Mouse (Mus musculus): ENCODE measurements around the gene Iffo1. TPM values are rescaled to one million over a fixed set of nuclear protein-coding genes. Genes with fewer than 3 reads are reported as not detected.

The Iffo1 gene
- total and polyA plus RNA-seq, 3 experiments, result 5.7 to 19.7 (median 7.0) TPM

DNA sequence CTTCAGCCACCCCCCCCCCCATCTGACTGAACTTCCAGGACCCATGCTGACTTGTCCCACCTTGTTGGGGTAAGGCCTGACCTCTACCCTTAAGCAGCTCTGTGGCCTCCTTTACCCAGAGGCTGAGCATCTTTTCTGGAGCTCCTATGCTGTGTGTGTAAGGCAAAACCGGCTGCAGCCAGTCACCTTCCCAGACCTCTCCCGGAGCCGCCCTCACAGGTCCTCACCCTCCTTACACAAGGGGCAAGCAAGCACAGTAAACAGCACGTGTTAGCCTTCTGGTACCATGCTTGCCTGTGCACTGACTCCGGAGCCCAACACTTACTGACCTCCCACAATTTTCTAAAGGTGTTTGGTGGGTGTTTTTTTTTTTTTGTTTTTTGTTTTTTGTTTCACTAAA lies 30.4 kb downstream of the Iffo1 start:
- H3K4me3 ChIP-seq, result no peak overlapping the region
- no peaks in the 10 kb centered on the region for H3K79me2 ChIP-seq (replicated peaks; ENCODE audit: control insufficient read depth, insufficient read depth, low read length)
- intact Hi-C loops (cut with DNase I), result no loop called here
- H3K4me1 ChIP-seq (ENCODE audit: control insufficient read depth, insufficient read depth, low read length), result no peaks in the 10 kb centered on the region
- no peak overlapping the region for H3K9ac ChIP-seq (ENCODE audit: low read depth, low read length)
- DNase-seq, result no peak
- WGBS, result 93% methylated on average over 5 of the region's 5 CpGs
- no peak overlapping the region for H3K27ac ChIP-seq
- no peaks in the 10 kb centered on the region for H3K27me3 ChIP-seq (ENCODE audit: control insufficient read depth, insufficient read depth, low read length)
- TF ChIP-seq CTCF (IDR thresholded peaks at IDR 0.05) (no peak), EP300 (IDR thresholded peaks at IDR 0.05; ENCODE audit: insufficient read depth, low read depth, low read length) (no peak), POLR2A (IDR thresholded peaks at IDR 0.05; ENCODE audit: insufficient read depth, low read depth, low read length) (no peak)
- H3K36me3 ChIP-seq (ENCODE audit: control insufficient read depth, insufficient read depth, low read length), result no peaks in the 10 kb centered on the region

DNA sequence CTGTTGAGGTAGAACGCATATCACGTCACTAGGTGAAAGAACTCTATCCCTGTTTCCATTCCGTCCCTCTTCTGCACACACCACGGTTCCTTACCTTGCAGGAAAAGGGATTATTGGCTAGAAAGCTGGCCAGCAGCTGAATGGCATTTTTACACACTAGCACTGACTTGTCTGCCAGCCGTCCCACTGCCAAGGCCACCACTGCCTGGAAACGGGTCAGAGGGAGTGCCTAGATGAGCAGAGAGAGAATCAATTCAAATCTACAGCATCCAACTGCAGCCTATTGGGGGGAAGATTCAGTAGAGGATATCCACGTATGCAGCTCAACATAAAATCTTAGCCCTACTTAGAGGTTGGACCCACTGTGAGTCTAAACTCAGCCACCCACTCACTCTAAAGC lies 34.6 kb downstream of the Iffo1 start:
- DNase-seq, result peak in 1 of 2 experiments; percentile 12
- TF ChIP-seq CTCF (IDR thresholded peaks at IDR 0.05), result no peak
- no peak for TF ChIP-seq EP300 (IDR thresholded peaks at IDR 0.05; ENCODE audit: insufficient read depth, low read depth, low read length)
- no peak for TF ChIP-seq POLR2A (IDR thresholded peaks at IDR 0.05; ENCODE audit: insufficient read depth, low read depth, low read length)
- H3K4me3 ChIP-seq, result no peak overlapping the region
- H3K27ac ChIP-seq, result no peak overlapping the region
- no peaks in the 10 kb centered on the region for H3K36me3 ChIP-seq (ENCODE audit: control insufficient read depth, insufficient read depth, low read length)
- H3K27me3 ChIP-seq (ENCODE audit: control insufficient read depth, insufficient read depth, low read length), result no peaks in the 10 kb centered on the region
- H3K79me2 ChIP-seq (replicated peaks; ENCODE audit: control insufficient read depth, insufficient read depth, low read length), result no peaks in the 10 kb centered on the region
- WGBS, result 91% methylated on average over 7 of the region's 7 CpGs
- no peaks in the 10 kb centered on the region; the same call in 1 of the 2 replicates for H3K4me1 ChIP-seq (ENCODE audit: control insufficient read depth, insufficient read depth, low read length)
- intact Hi-C loops (cut with DNase I), result no loop called here
- no peak overlapping the region for H3K9ac ChIP-seq (ENCODE audit: low read depth, low read length)

GRCm38 (mm10) chr6:125182133-125182532 lies 37.1 kb downstream of the Iffo1 start:
- no peaks in the 10 kb centered on the region for H3K36me3 ChIP-seq (ENCODE audit: control insufficient read depth, insufficient read depth, low read length)
- no peak for DNase-seq
- no peaks in the 10 kb centered on the region; the same call in 1 of the 2 replicates for H3K4me1 ChIP-seq (ENCODE audit: control insufficient read depth, insufficient read depth, low read length)
- H3K9ac ChIP-seq (ENCODE audit: low read depth, low read length), result no peak overlapping the region
- H3K27me3 ChIP-seq (ENCODE audit: control insufficient read depth, insufficient read depth, low read length), result no peaks in the 10 kb centered on the region
- no peak overlapping the region for H3K27ac ChIP-seq
- intact Hi-C loops (cut with DNase I), result no loop called here
- H3K4me3 ChIP-seq, result no peak overlapping the region
- WGBS, result 51% methylated on average over 5 of the region's 5 CpGs
- no peaks in the 10 kb centered on the region for H3K79me2 ChIP-seq (replicated peaks; ENCODE audit: control insufficient read depth, insufficient read depth, low read length)
- TF ChIP-seq EP300 (IDR thresholded peaks at IDR 0.05; ENCODE audit: insufficient read depth, low read depth, low read length) (no peak), POLR2A (IDR thresholded peaks at IDR 0.05; ENCODE audit: insufficient read depth, low read depth, low read length) (no peak), CTCF (IDR thresholded peaks at IDR 0.05) (no peak)

- Histone ChIP-seq H3K4me3 (no peak overlapping the region), H3K36me3 (ENCODE audit: control insufficient read depth, insufficient read depth, low read length) (no peaks in the 10 kb centered on the region), H3K27ac (no peak overlapping the region), H3K27me3 (ENCODE audit: control insufficient read depth, insufficient read depth, low read length) (no peaks in the 10 kb centered on the region), H3K4me1 (ENCODE audit: control insufficient read depth, insufficient read depth, low read length) (peaks cover 2% of the 10 kb centered on the region), H3K9ac (ENCODE audit: low read depth, low read length) (no peak overlapping the region), H3K79me2 (replicated peaks; ENCODE audit: control insufficient read depth, insufficient read depth, low read length) (no peaks in the 10 kb centered on the region)
- TF ChIP-seq EP300 (IDR thresholded peaks at IDR 0.05; ENCODE audit: insufficient read depth, low read depth, low read length) (no peak), CTCF (IDR thresholded peaks at IDR 0.05) (no peak), POLR2A (IDR thresholded peaks at IDR 0.05; ENCODE audit: insufficient read depth, low read depth, low read length) (no peak)
- intact Hi-C loops (cut with DNase I), result no loop called here
- WGBS, result 92% methylated on average over 10 of the region's 10 CpGs
- no peak for DNase-seq
These were observed 41.2 kb downstream of the Iffo1 start for GRCm38 (mm10) chr6:125186203-125186602.

DNA sequence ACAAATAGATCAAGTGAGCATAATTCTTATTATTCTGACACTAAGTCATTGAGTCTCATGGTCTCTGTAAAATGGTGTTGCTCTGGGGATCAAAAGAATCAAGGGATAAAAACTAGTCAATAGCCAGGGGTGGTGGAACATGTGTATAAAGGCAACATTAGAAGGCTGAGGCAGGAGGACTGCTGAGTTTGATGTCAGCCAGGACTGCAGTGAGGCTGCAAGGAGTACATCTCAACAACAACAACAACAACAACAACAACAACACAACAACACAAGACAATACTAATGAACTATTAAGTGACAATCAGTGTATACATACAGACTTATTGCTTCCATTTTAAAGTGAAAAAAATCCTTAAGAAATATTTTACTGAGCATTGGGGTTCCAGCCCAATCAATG lies 45.8 kb downstream of the Iffo1 start:
- intact Hi-C loops (cut with DNase I), result loop anchor here (2.0 kb wide), 1 partner anchor 20 kb away; no protein-coding TSS in a partner anchor
- no peaks in the 10 kb centered on the region for H3K27me3 ChIP-seq (ENCODE audit: control insufficient read depth, insufficient read depth, low read length)
- peak overlapping the region; percentile 67 for H3K4me3 ChIP-seq
- peaks cover 3% of the 10 kb centered on the region for H3K4me1 ChIP-seq (ENCODE audit: control insufficient read depth, insufficient read depth, low read length)
- peak overlapping the region; percentile 97 for H3K27ac ChIP-seq
- no peaks in the 10 kb centered on the region for H3K79me2 ChIP-seq (replicated peaks; ENCODE audit: control insufficient read depth, insufficient read depth, low read length)
- no peak for DNase-seq
- TF ChIP-seq CTCF (IDR thresholded peaks at IDR 0.05), result no peak
- TF ChIP-seq POLR2A (IDR thresholded peaks at IDR 0.05; ENCODE audit: insufficient read depth, low read depth, low read length), result no peak
- no peak for TF ChIP-seq EP300 (IDR thresholded peaks at IDR 0.05; ENCODE audit: insufficient read depth, low read depth, low read length)
- H3K36me3 ChIP-seq (ENCODE audit: control insufficient read depth, insufficient read depth, low read length), result peaks cover 9% of the 10 kb centered on the region
- no peak overlapping the region; the same call in 1 of the 2 replicates for H3K9ac ChIP-seq (ENCODE audit: low read depth, low read length)

GRCm38 (mm10) chr6:125191332-125192015 lies 46.4 kb downstream of the Iffo1 start, which contains the start of the genes Ncapd2 and Mrpl51:
Gene Ncapd2 (minus strand): TSS chr6:125191701.
Gene Mrpl51 (plus strand): TSS chr6:125191801.
- DNase-seq, result peak; percentile 97
- intact Hi-C loops (cut with DNase I), result loop anchor here (2.0 kb wide), 2 partner anchors 21 to 23 kb away; partner anchors contain the start of gene Vamp1
- H3K4me3 ChIP-seq, result peak within 1 kb of the TSS; percentile 67
- peaks cover 3% of the 10 kb centered on the region for H3K4me1 ChIP-seq (ENCODE audit: control insufficient read depth, insufficient read depth, low read length)
- H3K36me3 ChIP-seq (ENCODE audit: control insufficient read depth, insufficient read depth, low read length), result peaks cover 9% of the 10 kb centered on the region
- WGBS, result under 1% methylated on average over 54 of the region's 54 CpGs
- H3K27ac ChIP-seq, result peak within 1 kb of the TSS; percentile 97
- H3K79me2 ChIP-seq (replicated peaks; ENCODE audit: control insufficient read depth, insufficient read depth, low read length), result no peaks in the 10 kb centered on the region
- H3K9ac ChIP-seq (ENCODE audit: low read depth, low read length), result peak within 1 kb of the TSS; percentile 77
- TF ChIP-seq EP300 (IDR thresholded peaks at IDR 0.05; ENCODE audit: insufficient read depth, low read depth, low read length) (no peak), CTCF (IDR thresholded peaks at IDR 0.05) (peak; percentile 49), POLR2A (IDR thresholded peaks at IDR 0.05; ENCODE audit: insufficient read depth, low read depth, low read length) (no peak)
- no peaks in the 10 kb centered on the region for H3K27me3 ChIP-seq (ENCODE audit: control insufficient read depth, insufficient read depth, low read length)

Data from heart, adult 2 months (tissue).